Mouse (Mus musculus) forebrain, embryonic 15.5 days (tissue): ENCODE measurements around the gene Ctxn2. TPM values are rescaled to one million over a fixed set of nuclear protein-coding genes. Genes with fewer than 3 reads are reported as not detected.

Source experiments
- ATAC-seq: fragments of 200-750 bp; cut with Nextera tagmentation; replicated peaks from 2 replicates; pipeline ENCODE4 v1.8.0; 2017; ENCODE audit warnings: mild to moderate bottlenecking, moderate TSS enrichment, moderate library complexity
- H3K27ac ChIP-seq: fragments of 300-500 bp; sonication (generic); replicated peaks from 2 replicates; pipeline ENCODE4 v1.5.1; 2015; ENCODE audit warnings: mild to moderate bottlenecking, inconsistent platforms
- H3K27me3 ChIP-seq: fragments of 300-500 bp; sonication (generic); 2 replicates; pipeline ENCODE4 v1.6.1; 2015; ENCODE audit warnings: inconsistent platforms
- H3K36me3 ChIP-seq: fragments of 300-500 bp; sonication (generic); 2 replicates; pipeline ENCODE4 v1.6.1; 2015; ENCODE audit warnings: mild to moderate bottlenecking, inconsistent platforms
- H3K4me1 ChIP-seq: fragments of 300-500 bp; sonication (generic); 2 replicates; pipeline ENCODE4 v1.6.1; 2015; ENCODE audit warnings: inconsistent platforms
- H3K4me2 ChIP-seq: fragments of 300-500 bp; sonication (generic); replicated peaks from 2 replicates; pipeline ENCODE4 v1.6.1; 2015; ENCODE audit warnings: mild to moderate bottlenecking, inconsistent platforms
- H3K4me3 ChIP-seq: fragments of 300-500 bp; sonication (generic); 2 replicates; pipeline ENCODE4 v1.5.1; 2015; ENCODE audit warnings: mild to moderate bottlenecking, inconsistent platforms
- H3K9ac ChIP-seq: fragments of 300-500 bp; sonication (generic); replicated peaks from 2 replicates; pipeline ENCODE4 v1.6.1; 2015; ENCODE audit warnings: mild to moderate bottlenecking, inconsistent platforms
- H3K9me3 ChIP-seq: fragments of 300-500 bp; sonication (generic); 2 replicates; pipeline ENCODE4 v1.6.1; 2016; ENCODE audit warnings: inconsistent platforms
- WGBS: fragments of 180-500 bp; shearing (Covaris S2); methylation state at CpG from one replicate; pipeline ENCODE4 v1.1.7; 2015; ENCODE audit warnings: mixed read lengths; 5-methylcytosine and 5-hydroxymethylcytosine counted together
- polyA plus RNA-seq: library from polyadenylated mRNA; unstranded; fragments of >200 nt; fragmentation: Nextera tagmentation; extraction: Ambion mirVana; gene quantifications from 2 replicates; pipeline ENCODE4 v1.2.1, GENCODE M21; 2015

Ctxn2 gene
- polyA plus RNA-seq, 1 experiment from 2014 or later = 4.7 TPM

- Histone ChIP-seq H3K4me2 (no peak overlapping the region), H3K27me3 (no peaks in the 10 kb centered on the region), H3K27ac (no peak overlapping the region), H3K36me3 (no peaks in the 10 kb centered on the region), H3K9ac (no peak overlapping the region), H3K4me3 (no peak overlapping the region), H3K9me3 (no peaks in the 10 kb centered on the region), H3K4me1 (peaks cover 8% of the 10 kb centered on the region; the same call in 1 of the 2 replicates)
- ATAC-seq = no peak
- 25% methylated on average over 4 of the region's 4 CpGs for WGBS
Observed at GRCm38 (mm10) chr2:125134113-125134512, 2.4 kb upstream of the Ctxn2 start.

GRCm38 (mm10) chr2:125136846-125137245, 354 bp downstream of the Ctxn2 start:
- Histone ChIP-seq H3K9me3 (no peaks in the 10 kb centered on the region), H3K27ac (peak overlapping the region; percentile 75), H3K4me2 (peak overlapping the region; percentile 70), H3K36me3 (no peaks in the 10 kb centered on the region), H3K4me3 (peak overlapping the region; percentile 53), H3K27me3 (no peaks in the 10 kb centered on the region), H3K9ac (peak overlapping the region; percentile 54; the same call in 1 of the 2 replicates), H3K4me1 (peaks cover 11% of the 10 kb centered on the region)
- WGBS = 29% methylated on average over 7 of the region's 7 CpGs
- no peak for ATAC-seq

- Histone ChIP-seq H3K36me3 (no peaks in the 10 kb centered on the region), H3K27ac (no peak overlapping the region), H3K9me3 (no peaks in the 10 kb centered on the region), H3K9ac (no peak overlapping the region), H3K4me2 (no peak overlapping the region), H3K4me3 (no peak overlapping the region), H3K27me3 (no peaks in the 10 kb centered on the region), H3K4me1 (peaks cover 6% of the 10 kb centered on the region)
- peak; percentile 46; the same call in 1 of the 2 replicates for ATAC-seq
Observed at GRCm38 (mm10) chr2:125142336-125142735, 5.8 kb downstream of the Ctxn2 start.

GRCm38 (mm10) chr2:125152388-125152787, 15.9 kb downstream of the Ctxn2 start, which contains the start of gene Slc12a1:
Gene Slc12a1, plus strand, starts transcription at chr2:125152505.
- Histone ChIP-seq H3K4me3 (no peak within 1 kb of the TSS), H3K27me3 (no peaks in the 10 kb centered on the region), H3K4me2 (no peak within 1 kb of the TSS), H3K9ac (no peak within 1 kb of the TSS), H3K36me3 (no peaks in the 10 kb centered on the region), H3K27ac (no peak within 1 kb of the TSS), H3K4me1 (no peaks in the 10 kb centered on the region), H3K9me3 (no peaks in the 10 kb centered on the region)
- ATAC-seq = no peak
- WGBS = 86% methylated on average over 6 of the region's 6 CpGs

- H3K27ac ChIP-seq = no peak overlapping the region
- H3K36me3 ChIP-seq = no peaks in the 10 kb centered on the region
- no peaks in the 10 kb centered on the region for H3K4me1 ChIP-seq
- no peak overlapping the region for H3K9ac ChIP-seq
- H3K4me3 ChIP-seq = no peak overlapping the region
- H3K9me3 ChIP-seq = no peaks in the 10 kb centered on the region
- no peak for ATAC-seq
- no peaks in the 10 kb centered on the region for H3K27me3 ChIP-seq
- H3K4me2 ChIP-seq = no peak overlapping the region
- 85% methylated on average over 9 of the region's 9 CpGs for WGBS
Observed at GRCm38 (mm10) chr2:125154294-125154693, 17.8 kb downstream of the Ctxn2 start.

- Histone ChIP-seq H3K9ac (no peak overlapping the region), H3K27me3 (no peaks in the 10 kb centered on the region), H3K4me1 (no peaks in the 10 kb centered on the region), H3K27ac (no peak overlapping the region), H3K36me3 (no peaks in the 10 kb centered on the region), H3K4me2 (no peak overlapping the region), H3K9me3 (no peaks in the 10 kb centered on the region), H3K4me3 (no peak overlapping the region)
- 36% methylated on average over 2 of the region's 2 CpGs for WGBS
- ATAC-seq = no peak
Observed at GRCm38 (mm10) chr2:125155504-125155903, 19.0 kb downstream of the Ctxn2 start.

GRCm38 (mm10) chr2:125162012-125162470, 25.5 kb downstream of the Ctxn2 start:
- no peak overlapping the region for H3K9ac ChIP-seq
- H3K36me3 ChIP-seq = no peaks in the 10 kb centered on the region
- H3K4me2 ChIP-seq = no peak overlapping the region
- no peaks in the 10 kb centered on the region for H3K27me3 ChIP-seq
- 36% methylated on average over 4 of the region's 4 CpGs for WGBS
- peaks cover 9% of the 10 kb centered on the region; the same call in 1 of the 2 replicates for H3K4me1 ChIP-seq
- H3K9me3 ChIP-seq = no peaks in the 10 kb centered on the region
- H3K4me3 ChIP-seq = no peak overlapping the region
- H3K27ac ChIP-seq = no peak overlapping the region
- ATAC-seq = peak; percentile 67; the same call in 1 of the 2 replicates

GRCm38 (mm10) chr2:125178225-125178798, 41.8 kb downstream of the Ctxn2 start:
- Histone ChIP-seq H3K36me3 (no peaks in the 10 kb centered on the region), H3K4me1 (0 out of 2 replicates have a peak, but pooled peaks cover 8% of the 10 kb centered on the region), H3K4me3 (no peak overlapping the region), H3K27me3 (no peaks in the 10 kb centered on the region), H3K9ac (no peak overlapping the region), H3K4me2 (no peak overlapping the region), H3K27ac (peak overlapping the region; percentile 70), H3K9me3 (no peaks in the 10 kb centered on the region)
- peak; percentile 87 for ATAC-seq
- 66% methylated on average over 7 of the region's 7 CpGs for WGBS

- Histone ChIP-seq H3K4me2 (no peak overlapping the region), H3K9ac (no peak overlapping the region), H3K27me3 (no peaks in the 10 kb centered on the region), H3K9me3 (no peaks in the 10 kb centered on the region), H3K4me1 (no peaks in the 10 kb centered on the region), H3K36me3 (no peaks in the 10 kb centered on the region), H3K4me3 (no peak overlapping the region), H3K27ac (no peak overlapping the region)
- WGBS = 76% methylated on average over 11 of the region's 11 CpGs
- no peak for ATAC-seq
Observed at GRCm38 (mm10) chr2:125187904-125188303, 51.4 kb downstream of the Ctxn2 start.

GRCm38 (mm10) chr2:125189197-125189596, 52.7 kb downstream of the Ctxn2 start:
- Histone ChIP-seq H3K27ac (no peak overlapping the region), H3K9ac (no peak overlapping the region), H3K4me2 (no peak overlapping the region), H3K9me3 (no peaks in the 10 kb centered on the region), H3K4me1 (no peaks in the 10 kb centered on the region), H3K4me3 (no peak overlapping the region), H3K27me3 (no peaks in the 10 kb centered on the region), H3K36me3 (no peaks in the 10 kb centered on the region)
- ATAC-seq = 0 out of 2 replicates have a peak, but pooled peaks have one; percentile 66
- WGBS = 6% methylated on average over 2 of the region's 2 CpGs

GRCm38 (mm10) chr2:125192905-125193304, 56.4 kb downstream of the Ctxn2 start:
- Histone ChIP-seq H3K27ac (no peak overlapping the region), H3K36me3 (no peaks in the 10 kb centered on the region), H3K4me1 (no peaks in the 10 kb centered on the region), H3K4me3 (no peak overlapping the region), H3K4me2 (no peak overlapping the region), H3K27me3 (no peaks in the 10 kb centered on the region), H3K9me3 (no peaks in the 10 kb centered on the region), H3K9ac (no peak overlapping the region)
- no peak for ATAC-seq

GRCm38 (mm10) chr2:125196771-125197170, 60.3 kb downstream of the Ctxn2 start:
- Histone ChIP-seq H3K4me1 (no peaks in the 10 kb centered on the region), H3K9me3 (no peaks in the 10 kb centered on the region), H3K36me3 (no peaks in the 10 kb centered on the region), H3K27ac (no peak overlapping the region), H3K4me2 (no peak overlapping the region), H3K27me3 (no peaks in the 10 kb centered on the region), H3K4me3 (no peak overlapping the region), H3K9ac (no peak overlapping the region)
- WGBS = 22% methylated on average over 7 of the region's 7 CpGs
- ATAC-seq = no peak
